Mouse (Mus musculus): Measurements from ENCODE around the gene Zdhhc23.
A peak's percentile ranks its signal among the peaks of the same experiment; 100 is the strongest.

Zdhhc23 gene

GRCm38 (mm10) chr16:43965781-43966389, 13.7 kb downstream of the Zdhhc23 start:
- DNase-seq, result no peak

GRCm38 (mm10) chr16:43963780-43964179, 15.8 kb downstream of the Zdhhc23 start:
- no peak for DNase-seq

DNA sequence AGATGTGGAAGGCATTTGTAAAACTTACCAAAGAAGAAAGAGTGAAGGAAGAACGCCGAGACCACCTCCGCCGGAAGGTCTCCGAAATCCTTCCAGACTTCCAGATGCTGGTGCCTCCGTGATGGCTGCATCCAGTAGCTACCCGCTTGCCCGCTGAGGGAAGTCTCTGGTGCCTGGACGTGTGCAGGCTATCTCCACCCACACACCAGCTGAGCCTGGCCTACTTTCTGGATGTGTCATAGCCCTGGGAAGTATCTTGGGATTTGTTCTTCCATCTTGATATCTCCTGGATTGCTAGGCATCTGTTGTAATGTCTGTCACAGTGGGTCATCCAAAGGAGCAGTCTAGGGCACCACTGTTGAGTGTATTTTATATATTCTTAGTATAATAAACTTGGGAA, 16.3 kb downstream of the Zdhhc23 start:
- DNase-seq, result no peak

DNA sequence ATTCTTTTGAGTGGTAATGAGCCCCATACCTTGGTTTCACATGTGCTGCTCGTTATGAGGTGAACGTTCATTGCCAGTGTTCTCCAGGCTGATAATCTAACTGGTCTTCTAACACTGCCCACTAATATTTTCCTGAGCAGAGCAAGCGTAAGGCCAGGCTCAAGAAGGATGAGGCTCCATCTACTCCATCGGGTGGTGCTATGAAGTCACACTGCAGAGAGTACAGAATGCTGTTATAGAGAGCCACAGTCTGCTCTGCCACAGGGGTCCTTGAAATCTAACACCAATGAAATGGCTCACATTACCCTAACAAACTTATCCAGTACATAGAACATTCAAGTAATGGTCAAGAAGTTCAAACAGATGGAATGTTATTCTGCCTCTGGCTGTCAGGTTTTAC, 21.6 kb downstream of the Zdhhc23 start:
- DNase-seq, result no peak

GRCm38 (mm10) chr16:43954913-43955312, 24.7 kb downstream of the Zdhhc23 start:
- DNase-seq, result no peak

DNA sequence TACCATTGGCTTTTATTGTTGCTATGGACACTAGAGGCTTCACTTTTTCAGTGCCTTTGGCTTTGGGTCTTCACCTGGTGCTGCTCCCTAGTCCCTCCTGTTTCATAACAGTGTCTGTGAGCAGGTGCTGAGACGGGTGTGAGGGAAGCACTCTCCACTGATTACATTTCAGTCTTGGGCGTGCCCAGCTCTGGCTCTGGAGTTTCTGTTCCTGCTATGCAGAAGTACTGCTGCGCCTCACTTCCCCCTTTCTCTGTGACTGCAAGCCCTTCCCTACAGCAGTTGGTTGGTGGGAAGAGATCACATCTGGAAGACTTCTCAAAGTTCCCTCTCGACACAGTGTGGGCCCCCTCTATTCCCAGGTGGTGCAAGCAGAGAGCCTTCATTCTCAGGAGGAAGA, 28.0 kb downstream of the Zdhhc23 start:
- DNase-seq, result no peak

DNA sequence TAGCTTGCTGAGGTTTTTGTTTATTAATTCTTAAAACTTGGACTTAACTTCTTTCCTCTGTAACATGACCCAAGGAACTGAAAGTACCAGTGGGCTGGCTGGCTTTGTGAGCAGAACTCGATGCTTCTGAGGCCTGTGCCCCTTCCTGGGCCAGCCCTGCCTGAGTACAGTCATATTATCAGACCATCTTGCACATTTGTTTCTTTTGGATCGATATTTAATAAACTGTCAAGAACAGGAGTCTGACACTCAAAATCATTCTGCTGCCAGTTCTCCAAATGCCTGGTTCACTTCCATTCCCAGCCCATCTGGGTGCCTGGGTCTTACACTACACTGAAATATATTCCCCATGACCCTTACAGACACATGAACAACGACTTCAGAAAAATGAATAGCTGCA, 33.7 kb downstream of the Zdhhc23 start:
- DNase-seq, result no peak

DNA sequence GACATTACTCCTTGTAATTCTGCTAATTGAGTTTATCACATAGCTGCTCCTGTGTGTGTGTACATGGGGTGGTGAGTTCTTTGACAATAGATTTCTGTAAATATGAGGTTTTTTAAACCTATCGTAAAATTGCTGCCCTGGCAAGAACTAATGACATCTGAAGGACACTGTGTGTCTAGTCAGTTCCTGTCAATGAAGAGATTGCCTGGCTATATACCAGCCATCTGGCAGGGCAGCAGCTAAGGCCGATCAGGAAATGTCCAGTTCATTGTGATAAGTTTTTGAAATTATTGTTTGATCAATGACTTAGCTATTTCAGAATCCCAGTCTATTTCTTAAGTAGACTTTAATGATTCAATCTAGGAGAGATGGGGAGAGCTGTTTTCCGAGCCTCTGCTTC, 34.2 kb downstream of the Zdhhc23 start:
- DNase-seq, result no peak

DNA sequence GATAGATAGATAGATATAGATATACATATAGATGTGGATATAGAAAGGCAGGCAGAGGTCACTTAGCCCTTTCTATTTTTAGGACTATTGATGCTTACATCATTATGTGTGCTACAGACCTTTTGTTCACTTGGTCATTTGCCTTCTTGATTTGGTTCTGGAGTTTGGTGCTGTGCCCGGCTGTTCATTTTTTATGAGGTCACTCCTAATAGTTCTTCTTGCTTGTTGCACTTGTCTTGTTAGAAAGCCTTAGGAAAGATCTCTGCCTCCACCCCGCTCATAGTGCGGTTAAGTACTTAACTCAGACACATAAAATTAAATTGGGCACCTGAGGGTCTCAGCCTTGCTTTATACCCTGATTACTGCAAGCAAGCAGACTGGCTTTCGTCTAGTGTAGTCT, 38.7 kb downstream of the Zdhhc23 start:
- no peak for DNase-seq

- DNase-seq, result no peak
These were observed 43.7 kb downstream of the Zdhhc23 start for GRCm38 (mm10) chr16:43935892-43936291.

- DNase-seq, result peak in 1 of 2 experiments; percentile 11
These were observed 44.2 kb downstream of the Zdhhc23 start for GRCm38 (mm10) chr16:43935367-43935766.

DNA sequence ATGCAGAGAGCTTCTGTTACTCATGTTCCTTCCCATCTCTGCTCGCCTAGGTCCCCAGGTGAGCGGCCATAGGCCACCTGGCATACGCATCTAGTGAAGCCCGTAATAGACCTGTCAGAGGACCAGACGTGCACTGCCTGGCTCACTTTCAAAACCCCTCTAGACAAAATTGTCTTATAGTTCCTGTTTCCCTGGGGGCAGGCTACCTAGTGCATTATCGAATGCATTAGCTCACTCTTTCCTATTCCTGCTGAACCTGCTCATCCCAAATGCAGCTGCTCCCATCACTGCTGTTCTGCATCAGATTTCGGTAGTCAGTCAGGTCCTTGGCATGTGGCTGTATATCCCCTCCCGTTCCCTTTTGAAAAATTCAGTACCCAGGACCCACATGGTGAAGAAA, 44.7 kb downstream of the Zdhhc23 start:
- no peak for DNase-seq

GRCm38 (mm10) chr16:43933041-43933440, 46.5 kb downstream of the Zdhhc23 start:
- no peak for DNase-seq

DNA sequence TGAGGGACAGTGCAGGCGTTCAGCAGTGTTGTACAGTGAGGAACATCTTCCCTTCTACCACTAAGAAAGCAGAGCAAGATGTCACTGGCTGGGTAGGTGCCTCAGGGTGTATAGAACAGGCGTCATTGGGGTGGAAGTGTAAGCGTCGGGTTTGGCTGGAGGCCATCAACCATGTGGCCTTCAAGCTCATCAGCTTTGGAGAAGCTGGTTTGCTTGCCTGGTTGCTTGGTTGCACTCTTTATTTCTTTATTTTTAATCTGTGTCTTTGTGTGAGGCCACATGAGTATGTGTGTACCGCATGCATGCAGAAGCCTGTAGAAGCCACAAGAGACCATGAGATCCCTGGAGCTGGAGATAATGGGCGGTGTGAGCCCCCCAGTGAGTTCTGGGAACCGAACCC, 47.3 kb downstream of the Zdhhc23 start:
- DNase-seq, result no peak

- DNase-seq, result no peak
These were observed 48.1 kb downstream of the Zdhhc23 start for GRCm38 (mm10) chr16:43931502-43931901.

GRCm38 (mm10) chr16:43930577-43930976, 49.0 kb downstream of the Zdhhc23 start:
- DNase-seq, result no peak

DNA sequence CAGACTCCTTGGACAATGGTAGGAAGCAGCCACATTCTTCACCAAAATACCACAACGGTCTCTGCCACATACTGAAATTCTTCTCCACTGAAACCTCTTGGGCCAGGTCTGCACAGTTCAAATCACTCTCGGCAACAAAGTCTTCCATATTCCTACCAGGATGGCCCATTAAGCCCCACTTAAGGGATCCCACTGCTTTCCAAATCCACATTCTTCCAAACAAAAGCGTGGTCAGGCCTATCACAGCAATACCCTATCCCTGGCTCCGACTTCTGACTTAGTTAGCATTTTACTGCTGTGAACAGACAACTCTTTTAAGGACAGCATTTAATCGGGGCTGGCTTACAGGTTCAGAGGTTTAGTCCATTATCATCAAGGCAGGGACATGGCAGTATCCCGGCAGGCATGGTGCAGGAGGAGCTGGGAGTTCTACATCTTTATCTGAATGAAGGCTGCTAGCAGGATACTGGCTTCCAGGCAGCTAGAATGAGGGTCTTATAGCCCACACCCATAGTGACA, 53.2 kb downstream of the Zdhhc23 start, which contains the start of gene Qtrt2:
Qtrt2 (minus strand) TSS at position 469 of the 519 bp plus-strand sequence.
- peak in 1 of 2 experiments; percentile 18 for DNase-seq

- no peak for DNase-seq
These were observed 53.7 kb downstream of the Zdhhc23 start for GRCm38 (mm10) chr16:43925846-43926245.

DNA sequence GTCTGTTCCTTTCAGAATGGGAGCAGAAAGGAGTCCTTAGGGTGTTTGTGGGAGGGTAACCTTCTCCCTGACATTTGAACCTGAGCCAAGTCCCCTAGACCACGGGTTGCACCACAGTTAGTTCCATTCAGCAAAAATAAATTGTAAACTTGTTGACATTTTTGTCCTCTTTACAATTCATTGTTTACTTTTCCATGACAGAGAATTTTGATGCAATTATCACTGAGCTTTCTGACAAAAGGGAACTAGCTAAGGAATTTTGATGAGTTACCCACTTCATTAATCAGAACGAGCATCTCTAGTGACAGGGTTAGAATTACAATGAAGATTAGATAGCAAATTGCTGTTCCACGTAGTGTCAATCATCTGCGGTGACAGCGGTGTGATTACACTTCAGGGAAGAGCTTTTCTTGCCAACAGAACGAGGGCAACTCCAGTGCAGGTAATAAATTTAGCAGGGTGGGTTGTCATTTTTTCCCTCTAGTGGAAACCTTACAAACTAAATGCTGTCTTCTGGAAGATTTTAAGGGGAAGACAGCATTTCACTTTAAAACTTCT, 54.5 kb downstream of the Zdhhc23 start:
- no peak for DNase-seq

GRCm38 (mm10) chr16:43922630-43923029, 57.0 kb downstream of the Zdhhc23 start:
- DNase-seq, result no peak

GRCm38 (mm10) chr16:43922024-43922423, 57.6 kb downstream of the Zdhhc23 start:
- DNase-seq, result no peak

DNA sequence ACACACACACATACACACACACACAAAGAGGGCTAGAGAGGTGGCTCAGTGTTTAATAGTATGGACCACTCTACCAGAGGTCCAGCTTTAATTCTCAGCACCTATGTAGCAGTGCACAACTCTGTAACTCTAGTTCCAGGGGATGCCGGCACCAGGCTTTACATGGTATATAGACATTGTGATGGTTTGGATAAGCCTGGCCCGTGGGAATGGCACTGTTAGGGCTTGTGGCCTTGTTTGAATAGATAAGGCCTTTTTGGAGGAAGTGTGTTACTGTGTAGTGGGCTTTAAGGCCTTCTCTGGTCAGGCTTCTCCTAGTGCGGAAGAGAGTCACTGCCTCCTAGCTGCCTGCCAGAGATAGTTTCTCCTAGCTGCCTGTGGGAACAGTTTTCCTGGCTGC, 60.7 kb downstream of the Zdhhc23 start:
- DNase-seq, result no peak

Measured in kidney, adult 8-10 months (tissue).